Mouse (Mus musculus) lung, adult 2 months (tissue): Measurements from ENCODE around the gene Fcgr1.

ENCODE experiments used
- CTCF ChIP-seq: fragments of 200-500 bp; IDR thresholded peaks from 2 replicates; pipeline ENCODE4 v1.5.1; 2011; ENCODE audit warnings: mild to moderate bottlenecking, low read length, control low read depth; ENCODE audit not compliant: insufficient read depth
- POLR2A ChIP-seq: fragments of 200-500 bp; IDR thresholded peaks from 2 replicates; pipeline ENCODE4 v1.6.1; 2011; ENCODE audit warnings: low read depth, mild to moderate bottlenecking, control low read depth, low read length, borderline replicate concordance; ENCODE audit errors: extremely low read depth

GRCm38 (mm10) chr3:96266132-96266710, 27.5 kb downstream of the Fcgr1 start:
- TF ChIP-seq CTCF (no peak), POLR2A (no peak)
